Mouse (Mus musculus) kidney, adult 2 months (tissue): ENCODE results near the gene 9230104L09Rik.

ENCODE experiments used
- CTCF ChIP-seq: fragments of 200-500 bp; conservative IDR thresholded peaks from 2 replicates; pipeline ENCODE4 v1.5.1; 2011; ENCODE audit warnings: low read depth, mild to moderate bottlenecking, control low read depth, low read length, moderate library complexity, mixed read lengths; ENCODE audit not compliant: insufficient read depth, insufficient read length
- POLR2A ChIP-seq: fragments of 200-500 bp; IDR thresholded peaks from one replicate; pipeline ENCODE4 v1.6.1; 2011; ENCODE audit warnings: low read depth, low read length, control low read depth

GRCm38 (mm10) chr2:148801491-148801921, 63.3 kb downstream of the 9230104L09Rik start:
- TF ChIP-seq CTCF (no peak), POLR2A (no peak)
